Mouse (Mus musculus) MEL (cell line): ENCODE measurements around the gene Itpr1. TPM values are rescaled to one million over a fixed set of nuclear protein-coding genes. Genes with fewer than 3 reads are reported as not detected.

Source experiments
- DNase-seq: peaks from one replicate; pipeline ENCODE4 v3.0.0; 2011; ENCODE audit warnings: low read depth, low spot score
- H3K27ac ChIP-seq: 2 replicates; pipeline ENCODE4 v1.5.1; 2012; ENCODE audit warnings: low read depth, mild to moderate bottlenecking, control low read depth, low read length, moderate library complexity; ENCODE audit not compliant: control insufficient read depth
- H3K27me3 ChIP-seq, 2 experiments: fragments of 150-350 bp in 1 of 2; sonication (generic) in 1 of 2; 2 replicates each; pipeline ENCODE4 v1.6.1; 2012; ENCODE audit warnings: low read length in 2 of 2, mild to moderate bottlenecking in 2 of 2, improper control_type of control experiment in 1 of 2, moderate library complexity in 1 of 2; ENCODE audit not compliant: insufficient read depth in 2 of 2, control insufficient read depth in 1 of 2
- H3K36me3 ChIP-seq, 2 experiments: 2 replicates each; pipeline ENCODE4 v1.6.1; 2012 to 2014; ENCODE audit warnings: low read length in 2 of 2, improper control_type of control experiment in 1 of 2, inconsistent platforms in 1 of 2, mild to moderate bottlenecking in 1 of 2; ENCODE audit not compliant: insufficient read depth in 2 of 2, control insufficient read depth in 1 of 2
- H3K4me1 ChIP-seq, 2 experiments: fragments of 150-350 bp in 1 of 2; sonication (generic) in 1 of 2; 2 replicates each; pipeline ENCODE4 v1.6.1; 2012; ENCODE audit warnings: low read length in 2 of 2, improper control_type of control experiment in 1 of 2, mild to moderate bottlenecking in 1 of 2; ENCODE audit not compliant: insufficient read depth in 2 of 2, control insufficient read depth in 1 of 2
- H3K4me3 ChIP-seq, 2 experiments: fragments of 150-350 bp in 1 of 2; sonication (generic) in 1 of 2; 2 replicates each; pipeline ENCODE4 v1.5.1; 2012; ENCODE audit warnings: low read depth in 2 of 2, low read length in 2 of 2, mild to moderate bottlenecking in 2 of 2, moderate library complexity in 2 of 2, control low read depth in 1 of 2, improper control_type of control experiment in 1 of 2; ENCODE audit not compliant: control insufficient read depth in 1 of 2, insufficient read depth in 1 of 2
- H3K79me2 ChIP-seq: 2 replicates; pipeline ENCODE4 v1.6.1; 2012; ENCODE audit warnings: mild to moderate bottlenecking, low read length, moderate library complexity; ENCODE audit not compliant: control insufficient read depth, poor library complexity, insufficient read depth
- H3K9ac ChIP-seq: 2 replicates; pipeline ENCODE4 v1.6.1; 2012; ENCODE audit warnings: low read depth, mild to moderate bottlenecking, control low read depth, low read length, moderate library complexity; ENCODE audit not compliant: control insufficient read depth, poor library complexity, severe bottlenecking
- H3K9me3 ChIP-seq: fragments of 150-350 bp; sonication (generic); replicated peaks from 2 replicates; pipeline ENCODE4 v1.6.1; 2012; ENCODE audit warnings: mild to moderate bottlenecking, low read length, improper control_type of control experiment, moderate library complexity; ENCODE audit not compliant: insufficient read depth
- CHD1 ChIP-seq: IDR thresholded peaks from 2 replicates; pipeline ENCODE4 v1.6.1; 2012; ENCODE audit warnings: low read depth, mild to moderate bottlenecking, inconsistent platforms, low read length, improper control_type of control experiment
- CHD2 ChIP-seq: IDR thresholded peaks from 2 replicates; pipeline ENCODE4 v1.6.1; 2011; ENCODE audit warnings: low read length, improper control_type of control experiment
- CTCF ChIP-seq, 3 experiments: IDR thresholded peaks in 2 of 3; conservative IDR thresholded peaks in 1 of 3; 2 replicates each; pipeline ENCODE4 v1.5.1; 2011 to 2012; ENCODE audit warnings: low read length in 3 of 3, low read depth in 2 of 3, mild to moderate bottlenecking in 2 of 3, improper control_type of control experiment in 1 of 3, inconsistent platforms in 1 of 3, mixed read lengths in 1 of 3, moderate library complexity in 1 of 3; ENCODE audit not compliant: control insufficient read depth in 1 of 3, insufficient read depth in 1 of 3, poor library complexity in 1 of 3, severe bottlenecking in 1 of 3
- EP300 ChIP-seq, 2 experiments: IDR thresholded peaks; 2 replicates each; pipeline ENCODE4 v1.6.1; 2011; ENCODE audit warnings: improper control_type of control experiment in 2 of 2, low read length in 2 of 2, low read depth in 1 of 2, mild to moderate bottlenecking in 1 of 2
- GATA1 ChIP-seq: IDR thresholded peaks from 2 replicates; pipeline ENCODE4 v1.6.1; 2011; ENCODE audit warnings: low read depth, low read length, improper control_type of control experiment
- JUND ChIP-seq: IDR thresholded peaks from 2 replicates; pipeline ENCODE4 v1.6.1; 2011; ENCODE audit warnings: low read depth, mild to moderate bottlenecking, improper control_type of control experiment, low read length
- MEF2A ChIP-seq: IDR thresholded peaks from 2 replicates; pipeline ENCODE4 v1.6.1; 2014; ENCODE audit warnings: low read depth, mild to moderate bottlenecking, inconsistent platforms, low read length, improper control_type of control experiment; ENCODE audit not compliant: poor library complexity, insufficient replicate concordance, severe bottlenecking; ENCODE audit errors: extremely low read depth
- MXI1 ChIP-seq: IDR thresholded peaks from 2 replicates; pipeline ENCODE4 v1.6.1; 2011; ENCODE audit warnings: mild to moderate bottlenecking, low read depth, low read length, improper control_type of control experiment
- NELFE ChIP-seq: IDR thresholded peaks from 2 replicates; pipeline ENCODE4 v1.6.1; 2011; ENCODE audit warnings: low read depth, low read length, improper control_type of control experiment
- POLR2A ChIP-seq, 2 experiments: IDR thresholded peaks; 2 replicates each; pipeline ENCODE4 v1.6.1; 2011 to 2012; ENCODE audit warnings: low read length in 2 of 2, mild to moderate bottlenecking in 2 of 2, control low read depth in 1 of 2, improper control_type of control experiment in 1 of 2, low read depth in 1 of 2, moderate library complexity in 1 of 2; ENCODE audit not compliant: control insufficient read depth in 1 of 2, insufficient read depth in 1 of 2, poor library complexity in 1 of 2
- POLR2AphosphoS5 ChIP-seq: IDR thresholded peaks from 2 replicates; pipeline ENCODE4 v1.6.1; 2012; ENCODE audit warnings: low read depth, borderline replicate concordance, mild to moderate bottlenecking, inconsistent platforms, low read length, moderate library complexity, mixed read lengths
- SIN3A ChIP-seq: IDR thresholded peaks from 2 replicates; pipeline ENCODE4 v1.6.1; 2012; ENCODE audit warnings: low read length, improper control_type of control experiment, inconsistent platforms
- UBTF ChIP-seq: IDR thresholded peaks from 2 replicates; pipeline ENCODE4 v1.6.1; 2012; ENCODE audit warnings: low read depth, mild to moderate bottlenecking, inconsistent platforms, low read length, improper control_type of control experiment, moderate library complexity, borderline replicate concordance; ENCODE audit not compliant: insufficient read depth
- USF1 ChIP-seq: IDR thresholded peaks from 2 replicates; pipeline ENCODE4 v1.6.1; 2014; ENCODE audit warnings: low read depth, mild to moderate bottlenecking, inconsistent platforms, low read length, improper control_type of control experiment, moderate library complexity
- USF2 ChIP-seq, 2 experiments: IDR thresholded peaks; 2 replicates each; pipeline ENCODE4 v1.6.1; 2011 to 2012; ENCODE audit warnings: improper control_type of control experiment in 2 of 2, low read length in 2 of 2, borderline replicate concordance in 1 of 2, inconsistent platforms in 1 of 2, low read depth in 1 of 2, mild to moderate bottlenecking in 1 of 2; ENCODE audit not compliant: insufficient read depth in 1 of 2
- ZMIZ1 ChIP-seq: IDR thresholded peaks from 2 replicates; pipeline ENCODE4 v1.6.1; 2012; ENCODE audit warnings: low read depth, mild to moderate bottlenecking, inconsistent platforms, low read length, improper control_type of control experiment, moderate library complexity
- polyA plus RNA-seq, 2 experiments: library from polyadenylated mRNA; stranded (reverse) in 1 of 2; unstranded in 1 of 2; fragments of >175 nt in 1 of 2; fragments of >200 nt in 1 of 2; gene quantifications; 2 replicates each; pipeline versions ENCODE4 v1.2.1 to v1.2.4; 2012; ENCODE audit warnings: low replicate concordance in 2 of 2, low read depth in 1 of 2; ENCODE audit not compliant: insufficient read length in 2 of 2, insufficient read depth in 1 of 2, missing spikeins in 1 of 2
- total RNA-seq: library from RNA; depleted of rRNA; stranded (reverse); fragments of 300-350 nt; gene quantifications from 2 replicates; pipeline ENCODE4 v1.2.3, GENCODE M21; 2012

Itpr1 gene
- total and polyA plus RNA-seq, 3 experiments: 15.6 to 19.0 TPM; not detected in 1

DNA sequence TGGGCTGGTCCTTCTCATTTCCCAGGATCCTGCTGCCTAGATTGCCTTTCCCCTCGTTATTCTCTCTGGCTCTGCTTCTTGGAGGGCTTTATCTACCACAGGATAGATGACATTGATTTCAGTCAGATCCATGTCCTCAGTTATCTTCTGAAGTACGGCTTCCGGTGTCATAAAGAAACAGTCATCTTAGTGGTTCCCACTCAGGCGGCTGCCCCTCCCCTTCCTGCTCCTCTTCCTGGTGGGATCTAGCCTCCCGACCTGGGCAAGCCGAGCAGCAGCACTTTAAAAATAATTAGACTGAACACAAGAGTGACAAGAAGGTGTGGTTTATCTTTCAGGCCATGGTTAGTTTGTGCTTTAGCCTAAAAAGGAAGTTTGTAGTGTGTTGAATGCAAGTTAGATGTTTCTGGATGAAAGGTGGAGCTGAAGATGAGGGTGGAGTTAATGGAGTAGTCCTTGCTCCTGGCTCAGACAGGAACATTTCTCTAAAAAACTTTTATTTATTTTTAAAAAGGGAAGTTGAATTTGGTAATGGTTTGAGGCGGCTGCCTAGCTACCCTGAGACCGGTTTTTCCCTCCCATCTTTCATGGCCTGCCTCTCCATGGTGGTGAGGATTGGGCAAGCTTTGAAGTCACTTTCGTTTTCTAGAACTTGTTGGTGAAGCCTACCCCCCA, 94.2 kb downstream of the Itpr1 start:
- Histone ChIP-seq H3K9me3 (no peaks in the 10 kb centered on the region), H3K9ac (no peak overlapping the region), H3K4me1 (peaks cover 0 to 7% of the 10 kb centered on the region in 2 experiments; a peak in 2 of 4 replicates), H3K27ac (peak overlapping the region; percentile 22), H3K27me3 (no peaks in the 10 kb centered on the region), H3K79me2 (no peaks in the 10 kb centered on the region), H3K36me3 (peaks cover 0 to 5% of the 10 kb centered on the region in 2 experiments; a peak in 2 of 4 replicates), H3K4me3 (no peak overlapping the region)
- peak; percentile 79 for DNase-seq
- TF ChIP-seq SIN3A: no peak
- 0 out of 2 replicates have a peak, but pooled peaks have one; percentile 3 for TF ChIP-seq GATA1
- TF ChIP-seq, all 39 proteins: peak for 1

DNA sequence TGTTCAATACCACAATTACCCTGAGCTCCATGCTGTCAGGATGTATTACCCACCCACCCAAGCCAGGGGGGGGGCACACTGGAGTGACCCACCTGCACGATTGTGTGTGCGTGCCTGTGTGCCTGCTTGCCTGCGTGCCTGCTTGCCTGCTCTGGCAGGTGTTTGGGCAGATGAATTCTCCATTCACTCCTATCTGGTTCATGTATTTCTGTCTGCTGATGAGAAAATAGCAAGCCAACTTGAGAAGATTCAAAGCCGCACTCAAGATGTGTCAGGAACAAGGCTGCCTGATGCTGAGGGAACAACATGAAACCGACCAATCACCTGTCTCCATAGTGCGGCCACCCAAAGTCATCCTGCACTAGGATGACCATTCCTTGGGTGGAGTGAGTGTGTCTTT, 94.9 kb downstream of the Itpr1 start:
- TF ChIP-seq POLR2AphosphoS5 (no peak), MXI1 (no peak), USF1 (no peak), CHD1 (no peak), MEF2A (no peak), POLR2A (IDR thresholded peaks at IDR 0.05; ENCODE audit: control insufficient read depth in 1 of 2, insufficient read depth in 1 of 2, low read depth in 1 of 2, low read length in 2 of 2, poor library complexity in 1 of 2) (no peak), CTCF (IDR thresholded peaks at IDR 0.05 in 2 of 3, conservative IDR thresholded peaks at IDR 0.05 in 1 of 3; ENCODE audit: control insufficient read depth in 1 of 3, insufficient read depth in 1 of 3, low read depth in 2 of 3, low read length in 3 of 3, poor library complexity in 1 of 3, severe bottlenecking in 1 of 3) (no peak), UBTF (no peak), USF2 (IDR thresholded peaks at IDR 0.05; ENCODE audit: borderline replicate concordance in 1 of 2, insufficient read depth in 1 of 2, low read depth in 1 of 2, low read length in 2 of 2) (no peak), CHD2 (no peak), NELFE (no peak), ZMIZ1 (no peak), GATA1 (no peak), EP300 (IDR thresholded peaks at IDR 0.05; ENCODE audit: low read depth in 1 of 2, low read length in 2 of 2) (no peak), JUND (no peak)
- Histone ChIP-seq H3K27ac (peak overlapping the region; percentile 16; the same call in 1 of the 2 replicates), H3K9me3 (no peaks in the 10 kb centered on the region), H3K4me1 (peaks cover 0 to 7% of the 10 kb centered on the region in 2 experiments; a peak in 2 of 4 replicates), H3K9ac (peak overlapping the region; percentile 32), H3K4me3 (peak overlapping the region; percentile 37 to 45; a peak in 3 of 4 replicates), H3K27me3 (no peaks in the 10 kb centered on the region), H3K36me3 (peaks cover 0 to 5% of the 10 kb centered on the region in 2 experiments; a peak in 2 of 4 replicates), H3K79me2 (no peaks in the 10 kb centered on the region)
- DNase-seq: no peak
